Comparison of ENCODE assay signal across 8 mouse cellular contexts in the genomic region with DNA sequence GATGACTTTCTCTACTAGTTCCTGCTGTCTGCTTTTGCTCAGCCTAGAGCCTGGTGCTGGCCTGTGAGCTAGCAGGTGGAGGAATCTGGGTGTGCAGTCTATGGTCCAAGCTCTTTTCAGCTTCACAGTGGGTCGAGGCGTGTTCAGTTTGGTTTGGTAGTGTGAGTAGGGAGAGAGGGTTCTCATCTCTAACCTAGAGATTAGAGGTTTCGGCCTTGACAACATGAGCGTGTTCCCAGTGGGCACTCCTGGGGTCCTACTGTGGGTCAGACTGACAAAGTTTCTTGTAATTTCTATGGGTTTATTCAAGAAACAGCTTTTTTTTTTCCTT. TPM values are rescaled to one million over a fixed set of nuclear protein-coding genes. Genes with fewer than 3 reads are reported as not detected.
DNase-seq lines count a peak whose midpoint lies in the region; ATAC-seq and TF ChIP-seq lines count a peak whose summit lies in the region.

No protein-coding gene starts in this region.

- peaks cover 10% of the 10 kb centered on the region for H3K27me3 ChIP-seq in heart, embryonic 10.5 days (ENCODE audit: insufficient read depth, poor library complexity, severe bottlenecking)
- no peaks in the 10 kb centered on the region; the same call in 1 of the 2 replicates for H3K27me3 ChIP-seq in G1E (ENCODE audit: insufficient read depth, low read length)
- no peaks in the 10 kb centered on the region for H3K27me3 ChIP-seq in heart, postnatal 0 days (ENCODE audit: control insufficient read depth, insufficient read depth, low read length)
- H3K27me3 ChIP-seq in lung, postnatal 0 days (replicated peaks; ENCODE audit: insufficient read depth, low read length): no peaks in the 10 kb centered on the region

- H3K9me3 ChIP-seq in heart, embryonic 10.5 days: no peaks in the 10 kb centered on the region
- peaks cover 5% of the 10 kb centered on the region for H3K9me3 ChIP-seq in G1E (replicated peaks)
- H3K9me3 ChIP-seq in heart, postnatal 0 days (replicated peaks; ENCODE audit: control insufficient read depth, low read length): no peaks in the 10 kb centered on the region
- no peaks in the 10 kb centered on the region for H3K9me3 ChIP-seq in lung, postnatal 0 days (ENCODE audit: low read length)

- H3K36me3 ChIP-seq in heart, embryonic 10.5 days: peaks cover 5% of the 10 kb centered on the region; the same call in 1 of the 2 replicates
- peaks cover 28% of the 10 kb centered on the region for H3K36me3 ChIP-seq in G1E (replicated peaks)
- peaks cover 24% of the 10 kb centered on the region; the same call in 1 of the 2 replicates for H3K36me3 ChIP-seq in heart, postnatal 0 days (replicated peaks; ENCODE audit: control insufficient read depth, insufficient read depth, low read length)
- 0 out of 2 replicates have a peak, but pooled peaks cover 5% of the 10 kb centered on the region for H3K36me3 ChIP-seq in lung, postnatal 0 days (ENCODE audit: insufficient read depth, low read length)

- no peak for TF ChIP-seq CTCF in G1E (IDR thresholded peaks at IDR 0.05; ENCODE audit: low read depth, low read length)
- no peak for TF ChIP-seq CTCF in heart, postnatal 0 days (IDR thresholded peaks at IDR 0.05; ENCODE audit: low read depth)
- TF ChIP-seq CTCF in lung, postnatal 0 days (IDR thresholded peaks at IDR 0.05): no peak

- peak overlapping the region; percentile 83 for H3K4me3 ChIP-seq in heart, embryonic 10.5 days
- H3K4me3 ChIP-seq in G1E (ENCODE audit: low read depth, low read length): peak overlapping the region; percentile 80
- H3K4me3 ChIP-seq in heart, postnatal 0 days (ENCODE audit: low read depth, low read length): peak overlapping the region; percentile 58
- peak overlapping the region; percentile 93 for H3K4me3 ChIP-seq in lung, postnatal 0 days (ENCODE audit: low read depth, low read length)

- WGBS in heart, embryonic 10.5 days: 57% methylated on average over 4 of the region's 4 CpGs
- WGBS in heart, postnatal 0 days: 18% methylated on average over 4 of the region's 4 CpGs
- 36% methylated on average over 4 of the region's 4 CpGs for WGBS in lung, postnatal 0 days

- H3K9ac ChIP-seq in heart, postnatal 0 days (replicated peaks; ENCODE audit: low read depth, low read length): peak overlapping the region; percentile 93
- peak overlapping the region; percentile 99 for H3K9ac ChIP-seq in lung, postnatal 0 days (replicated peaks; ENCODE audit: low read depth)

- peak overlapping the region; percentile 90; the same call in 1 of the 2 replicates for H3K27ac ChIP-seq in heart, embryonic 10.5 days
- H3K27ac ChIP-seq in heart, postnatal 0 days (ENCODE audit: low read depth): peak overlapping the region; percentile 93
- H3K27ac ChIP-seq in lung, postnatal 0 days (ENCODE audit: low read length): peak overlapping the region; percentile 95

- H3K4me2 ChIP-seq in heart, postnatal 0 days (ENCODE audit: low read depth, low read length): peak overlapping the region; percentile 61
- peak overlapping the region; percentile 71 for H3K4me2 ChIP-seq in lung, postnatal 0 days (replicated peaks; ENCODE audit: low read depth, low read length)

- no peak for ATAC-seq in G1E (ENCODE audit: extremely low read depth, insufficient number of reproducible peaks, low FRiP score, poor library complexity, severe bottlenecking)
- peak; percentile 12; the same call in 1 of the 2 replicates for ATAC-seq in heart, postnatal 0 days (ENCODE audit: insufficient read depth, low read depth)
- no peak for ATAC-seq in lung, postnatal 0 days

- peaks cover 30% of the 10 kb centered on the region for H3K4me1 ChIP-seq in heart, embryonic 10.5 days
- H3K4me1 ChIP-seq in G1E (ENCODE audit: insufficient read depth, low read depth, low read length): peaks cover 36% of the 10 kb centered on the region
- peaks cover 6% of the 10 kb centered on the region; the same call in 1 of the 2 replicates for H3K4me1 ChIP-seq in heart, postnatal 0 days (ENCODE audit: control insufficient read depth, insufficient read depth)
- H3K4me1 ChIP-seq in lung, postnatal 0 days (ENCODE audit: insufficient read depth, low read depth, low read length): peaks cover 6% of the 10 kb centered on the region; the same call in 1 of the 2 replicates

- DNase-seq in heart, embryonic 10.5 days (ENCODE audit: low spot score): no peak
- DNase-seq in heart, adult 9 months (ENCODE audit: low spot score in 2 of 2): no peak
- peak; percentile 15 for DNase-seq in G1E (ENCODE audit: low spot score)
- DNase-seq in heart, postnatal 0 days (ENCODE audit: low spot score): peak; percentile 46
- DNase-seq in lung, postnatal 0 days (ENCODE audit: low spot score): peak; percentile 50
- no peak for DNase-seq in urinary bladder, adult 18-20 months (ENCODE audit: low spot score in 2 of 2)
- no peak for DNase-seq in embryo, embryonic 10.5 days (ENCODE audit: low spot score)
- no peak for DNase-seq in spleen, postnatal 14 days (ENCODE audit: low spot score in 2 of 2)

- TF ChIP-seq EP300 in heart, postnatal 0 days (IDR thresholded peaks at IDR 0.05; ENCODE audit: low read depth): no peak
- no peak; the same call in 1 of the 2 replicates for TF ChIP-seq EP300 in lung, postnatal 0 days (IDR thresholded peaks at IDR 0.05)

RNA-seq across cellular contexts. Expression of gene Timp3, which starts 2.1 kb away (rescaled TPM):
- polyA plus RNA-seq in heart, embryonic 10.5 days (2016; fragmentation: Nextera tagmentation; extraction: Ambion mirVana): 44.7 and 47.2 TPM in 2 replicates
- 90.5 and 110 TPM in 2 replicates for total RNA-seq in G1E (2014; fragmentation: Nextera tagmentation)
- 14.2 and 15.0 TPM in 2 replicates for total RNA-seq in G1E (2017)
- polyA plus RNA-seq in G1E (2012): 13.7 and 15.7 TPM in 2 replicates
- total RNA-seq in heart, postnatal 0 days (2014; rRNA removed; ENCODE audit: low replicate concordance): 164 and 257 TPM in 2 replicates
- polyA plus RNA-seq in heart, postnatal 0 days (2015; fragmentation: Nextera tagmentation; extraction: Ambion mirVana): 57.0 and 66.0 TPM in 2 replicates
- polyA plus RNA-seq in lung, postnatal 0 days (2015; fragmentation: Nextera tagmentation; extraction: Ambion mirVana): 207 and 208 TPM in 2 replicates

Comparison
In these comparisons a context has a peak if more than half of its experiments do, and no peak if none do; other contexts are left out.
1. DNase-seq: peak in G1E (single experiment), heart, postnatal 0 days (single experiment) and lung, postnatal 0 days (single experiment); none in heart, embryonic 10.5 days (single experiment), heart, adult 9 months (0 of 2), urinary bladder, adult 18-20 months (0 of 2), embryo, embryonic 10.5 days (single experiment) and spleen, postnatal 14 days (0 of 2).
2. Peak in every context shown above with its lines, with median percentiles within 50 percentile points of each other: H3K27ac ChIP-seq and H3K4me3 ChIP-seq.